Mouse (Mus musculus): ENCODE data around the gene Gm13212.
"Not testable (repeated sequence)": the region's sequence is repeated elsewhere in the genome, so short reads cannot be mapped to it uniquely, and the experiment has no call there.

DNA sequence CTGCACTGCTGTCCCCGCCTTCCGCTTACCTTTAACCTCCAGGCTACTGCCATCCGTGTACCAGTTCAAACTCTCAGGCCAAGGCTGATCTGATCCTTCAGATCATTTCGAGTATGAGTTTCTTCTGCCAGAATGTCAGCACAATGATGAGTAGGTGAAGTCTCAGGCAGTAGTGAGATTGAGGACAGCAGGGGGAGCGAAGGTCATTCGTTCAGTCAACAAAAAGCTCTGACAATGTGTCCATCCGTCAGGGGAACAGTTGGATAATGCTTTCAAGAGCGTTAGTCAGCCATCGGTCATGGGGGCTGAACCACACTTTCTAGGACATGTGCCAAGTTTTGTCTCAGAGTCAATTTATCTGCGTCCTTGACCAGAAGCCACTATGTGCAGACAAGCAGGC lies 14.5 kb upstream of the Gm13212 start:
- TF ChIP-seq POLR2A (IDR thresholded peaks at IDR 0.05; ENCODE audit: control insufficient read depth in 1 of 2, insufficient read depth in 1 of 2, low read depth in 1 of 2, low read length in 2 of 2, poor library complexity in 1 of 2); CTCF (IDR thresholded peaks at IDR 0.05 in 2 of 3, conservative IDR thresholded peaks at IDR 0.05 in 1 of 3; ENCODE audit: control insufficient read depth in 1 of 3, insufficient read depth in 1 of 3, low read depth in 2 of 3, low read length in 3 of 3, poor library complexity in 1 of 3, severe bottlenecking in 1 of 3); E2F4 (IDR thresholded peaks at IDR 0.05; ENCODE audit: borderline replicate concordance, low read depth, low read length); RCOR1 (IDR thresholded peaks at IDR 0.05; ENCODE audit: low read depth, low read length); USF2 (IDR thresholded peaks at IDR 0.05; ENCODE audit: borderline replicate concordance in 1 of 2, insufficient read depth in 1 of 2, low read depth in 1 of 2, low read length in 2 of 2): not testable (repeated sequence)
